Mouse (Mus musculus): ENCODE results near the gene A730061H03Rik. TPM values are rescaled to one million over a fixed set of nuclear protein-coding genes. Genes with fewer than 3 reads are reported as not detected.

Gene A730061H03Rik
- polyA plus RNA-seq, 1 experiment from 2014 or later, result 1.2 TPM

GRCm38 (mm10) chr14:55544334-55544733 lies 15.9 kb downstream of the A730061H03Rik start:
- ATAC-seq (ENCODE audit: low read depth), result no peak
- Histone ChIP-seq H3K4me2 (ENCODE audit: low read depth, low read length) (no peak overlapping the region), H3K4me1 (ENCODE audit: control insufficient read depth, insufficient read depth, low read length) (peaks cover 6% of the 10 kb centered on the region), H3K27ac (replicated peaks; ENCODE audit: low read depth, low read length) (no peak overlapping the region), H3K9me3 (ENCODE audit: control insufficient read depth, low read length) (no peaks in the 10 kb centered on the region), H3K27me3 (replicated peaks; ENCODE audit: control insufficient read depth, insufficient read depth, low read length) (no peaks in the 10 kb centered on the region), H3K9ac (ENCODE audit: low read depth, low read length) (no peak overlapping the region), H3K36me3 (ENCODE audit: control insufficient read depth, insufficient read depth, low read length) (peaks cover 61% of the 10 kb centered on the region), H3K4me3 (ENCODE audit: low read depth, low read length) (no peak overlapping the region)
- 78% methylated on average over 9 of the region's 9 CpGs for WGBS
- DNase-seq (ENCODE audit: low spot score), result no peak

- no peak for DNase-seq (ENCODE audit: low spot score)
- Histone ChIP-seq H3K36me3 (ENCODE audit: control insufficient read depth, insufficient read depth, low read length) (peaks cover 41% of the 10 kb centered on the region), H3K4me1 (ENCODE audit: control insufficient read depth, insufficient read depth, low read length) (peaks cover 6% of the 10 kb centered on the region), H3K9ac (ENCODE audit: low read depth, low read length) (no peak overlapping the region), H3K9me3 (ENCODE audit: control insufficient read depth, low read length) (no peaks in the 10 kb centered on the region), H3K4me2 (ENCODE audit: low read depth, low read length) (no peak overlapping the region), H3K27me3 (replicated peaks; ENCODE audit: control insufficient read depth, insufficient read depth, low read length) (no peaks in the 10 kb centered on the region), H3K4me3 (ENCODE audit: low read depth, low read length) (no peak overlapping the region), H3K27ac (replicated peaks; ENCODE audit: low read depth, low read length) (no peak overlapping the region)
- WGBS, result 97% methylated on average over 12 of the region's 12 CpGs
- no peak for ATAC-seq (ENCODE audit: low read depth)
Observed at GRCm38 (mm10) chr14:55542268-55542667, 17.9 kb downstream of the A730061H03Rik start.

- Histone ChIP-seq H3K36me3 (ENCODE audit: control insufficient read depth, insufficient read depth, low read length) (peaks cover 28% of the 10 kb centered on the region; the same call in 1 of the 2 replicates), H3K9me3 (ENCODE audit: control insufficient read depth, low read length) (no peaks in the 10 kb centered on the region), H3K27ac (replicated peaks; ENCODE audit: low read depth, low read length) (peak overlapping the region; percentile 83), H3K9ac (ENCODE audit: low read depth, low read length) (peak overlapping the region; percentile 73), H3K4me1 (ENCODE audit: control insufficient read depth, insufficient read depth, low read length) (peaks cover 6% of the 10 kb centered on the region), H3K4me2 (ENCODE audit: low read depth, low read length) (peak overlapping the region; percentile 54), H3K27me3 (replicated peaks; ENCODE audit: control insufficient read depth, insufficient read depth, low read length) (0 out of 2 replicates have a peak, but pooled peaks cover 3% of the 10 kb centered on the region), H3K4me3 (ENCODE audit: low read depth, low read length) (peak overlapping the region; percentile 54)
- 5% methylated on average over 10 of the region's 10 CpGs for WGBS
- DNase-seq (ENCODE audit: low spot score) (peak; percentile 77), ATAC-seq (ENCODE audit: low read depth) (peak; percentile 44)
Observed at GRCm38 (mm10) chr14:55540787-55541321, 19.4 kb downstream of the A730061H03Rik start.

- Histone ChIP-seq H3K36me3 (ENCODE audit: control insufficient read depth, insufficient read depth, low read length) (peaks cover 24% of the 10 kb centered on the region; the same call in 1 of the 2 replicates), H3K27ac (replicated peaks; ENCODE audit: low read depth, low read length) (peak within 1 kb of the TSS; percentile 83), H3K4me2 (ENCODE audit: low read depth, low read length) (peak within 1 kb of the TSS; percentile 54), H3K9ac (ENCODE audit: low read depth, low read length) (peak within 1 kb of the TSS; percentile 73), H3K4me1 (ENCODE audit: control insufficient read depth, insufficient read depth, low read length) (peaks cover 6% of the 10 kb centered on the region), H3K4me3 (ENCODE audit: low read depth, low read length) (peak within 1 kb of the TSS; percentile 54), H3K9me3 (ENCODE audit: control insufficient read depth, low read length) (no peaks in the 10 kb centered on the region), H3K27me3 (replicated peaks; ENCODE audit: control insufficient read depth, insufficient read depth, low read length) (0 out of 2 replicates have a peak, but pooled peaks cover 3% of the 10 kb centered on the region)
- under 1% methylated on average over 32 of the region's 32 CpGs for WGBS
- DNase-seq (ENCODE audit: low spot score), result peak; percentile 95
- peak; percentile 91 for ATAC-seq (ENCODE audit: low read depth)
Observed at GRCm38 (mm10) chr14:55540067-55540786, 20.0 kb downstream of the A730061H03Rik start, which contains the start of gene Pck2. Gene Pck2 (plus strand): TSS chr14:55540266.

- 52% methylated on average over 6 of the region's 6 CpGs for WGBS
- no peak overlapping the region for H3K9ac ChIP-seq (ENCODE audit: low read depth, low read length)
- ATAC-seq (ENCODE audit: low read depth), result no peak
Observed at GRCm38 (mm10) chr14:55536116-55536745, 24.0 kb downstream of the A730061H03Rik start.

GRCm38 (mm10) chr14:55527940-55528339 lies 32.3 kb downstream of the A730061H03Rik start:
- no peaks in the 10 kb centered on the region for H3K4me1 ChIP-seq (ENCODE audit: control insufficient read depth, insufficient read depth, low read length)
- H3K4me3 ChIP-seq (ENCODE audit: low read depth, low read length), result no peak overlapping the region
- WGBS, result 19% methylated on average over 3 of the region's 3 CpGs
- ATAC-seq (ENCODE audit: low read depth) (no peak), DNase-seq (ENCODE audit: low spot score) (peak; percentile 28)
- no peaks in the 10 kb centered on the region for H3K36me3 ChIP-seq (ENCODE audit: control insufficient read depth, insufficient read depth, low read length)
- peaks cover 8% of the 10 kb centered on the region; the same call in 1 of the 2 replicates for H3K27me3 ChIP-seq (replicated peaks; ENCODE audit: control insufficient read depth, insufficient read depth, low read length)
- H3K9ac ChIP-seq (ENCODE audit: low read depth, low read length), result no peak overlapping the region
- no peak overlapping the region for H3K4me2 ChIP-seq (ENCODE audit: low read depth, low read length)
- no peak overlapping the region for H3K27ac ChIP-seq (replicated peaks; ENCODE audit: low read depth, low read length)
- no peaks in the 10 kb centered on the region for H3K9me3 ChIP-seq (ENCODE audit: control insufficient read depth, low read length)

More at GRCm38 (mm10) chr14:55536116-55536745, 24.0 kb downstream of the A730061H03Rik start:
- DNase-seq (ENCODE audit: low spot score), result peak; percentile 11
- Histone ChIP-seq H3K27ac (replicated peaks; ENCODE audit: low read depth, low read length) (no peak overlapping the region), H3K4me2 (ENCODE audit: low read depth, low read length) (no peak overlapping the region), H3K9me3 (ENCODE audit: control insufficient read depth, low read length) (no peaks in the 10 kb centered on the region), H3K36me3 (ENCODE audit: control insufficient read depth, insufficient read depth, low read length) (no peaks in the 10 kb centered on the region), H3K4me1 (ENCODE audit: control insufficient read depth, insufficient read depth, low read length) (peaks cover 3% of the 10 kb centered on the region), H3K4me3 (ENCODE audit: low read depth, low read length) (no peak overlapping the region), H3K27me3 (replicated peaks; ENCODE audit: control insufficient read depth, insufficient read depth, low read length) (0 out of 2 replicates have a peak, but pooled peaks cover 3% of the 10 kb centered on the region)

- no peaks in the 10 kb centered on the region for H3K9me3 ChIP-seq (ENCODE audit: control insufficient read depth, low read length)
- H3K4me3 ChIP-seq (ENCODE audit: low read depth, low read length), result no peak overlapping the region
- ATAC-seq (ENCODE audit: low read depth) (no peak), DNase-seq (ENCODE audit: low spot score) (no peak)
- no peak overlapping the region for H3K27ac ChIP-seq (replicated peaks; ENCODE audit: low read depth, low read length)
- peaks cover 16% of the 10 kb centered on the region; the same call in 1 of the 2 replicates for H3K27me3 ChIP-seq (replicated peaks; ENCODE audit: control insufficient read depth, insufficient read depth, low read length)
- no peaks in the 10 kb centered on the region for H3K4me1 ChIP-seq (ENCODE audit: control insufficient read depth, insufficient read depth, low read length)
- H3K4me2 ChIP-seq (ENCODE audit: low read depth, low read length), result no peak overlapping the region
- H3K36me3 ChIP-seq (ENCODE audit: control insufficient read depth, insufficient read depth, low read length), result no peaks in the 10 kb centered on the region
- 83% methylated on average over 2 of the region's 2 CpGs for WGBS
- no peak overlapping the region for H3K9ac ChIP-seq (ENCODE audit: low read depth, low read length)
Observed at GRCm38 (mm10) chr14:55526674-55527073, 33.5 kb downstream of the A730061H03Rik start.

- DNase-seq (ENCODE audit: low spot score) (no peak), ATAC-seq (ENCODE audit: low read depth) (no peak)
- Histone ChIP-seq H3K9me3 (ENCODE audit: control insufficient read depth, low read length) (no peaks in the 10 kb centered on the region), H3K9ac (ENCODE audit: low read depth, low read length) (no peak within 1 kb of the TSS), H3K27ac (replicated peaks; ENCODE audit: low read depth, low read length) (no peak within 1 kb of the TSS), H3K4me2 (ENCODE audit: low read depth, low read length) (no peak within 1 kb of the TSS), H3K36me3 (ENCODE audit: control insufficient read depth, insufficient read depth, low read length) (no peaks in the 10 kb centered on the region), H3K4me3 (ENCODE audit: low read depth, low read length) (no peak within 1 kb of the TSS), H3K27me3 (replicated peaks; ENCODE audit: control insufficient read depth, insufficient read depth, low read length) (peaks cover 29% of the 10 kb centered on the region), H3K4me1 (ENCODE audit: control insufficient read depth, insufficient read depth, low read length) (0 out of 2 replicates have a peak, but pooled peaks cover 2% of the 10 kb centered on the region)
- whole genome bisulfite sequencing, result 32% methylated on average over 8 of the region's 8 CpGs
Observed at GRCm38 (mm10) chr14:55524785-55525184, 35.4 kb downstream of the A730061H03Rik start, which contains the start of gene Nrl. Gene Nrl (minus strand): TSS chr14:55524981.
